ENCODE assay signal across 13 mouse cellular contexts in genomic region chr19:36208419-36208818, GRCm38 (mm10).
DNase-seq lines count a peak whose midpoint lies in the region; ATAC-seq and TF ChIP-seq lines count a peak whose summit lies in the region.
"Had no signal": no experiment of that assay in that cellular context is flagged by ENCODE, and none has a peak within 500 bp of the region (broad histone marks: within the 10 kb centered on the region; RNA-seq: fewer than 3 reads in every experiment).

No protein-coding gene starts in this region.

- in situ Hi-C loops in Patski (cut with MboI; ENCODE audit: low pct_unique_long_range_greater_than_20kb) = no loop called here

- 0 out of 2 replicates have a peak, but pooled peaks cover 3% of the 10 kb centered on the region for H3K4me1 ChIP-seq in intestine, embryonic 15.5 days (replicated peaks)
- H3K4me1 ChIP-seq in intestine, embryonic 16.5 days (ENCODE audit: control insufficient read depth, insufficient read depth, low read length) = 0 out of 2 replicates have a peak, but pooled peaks cover 4% of the 10 kb centered on the region
- peaks cover 13% of the 10 kb centered on the region for H3K4me1 ChIP-seq in embryonic fibroblast, embryonic 13.5 days (ENCODE audit: control insufficient read depth, insufficient read depth, low read length)

- POLR2A ChIA-PET in Patski (lab: Charles Lee) = interaction anchor here (0.7 to 1.2 kb wide), 2 partner anchors 88 to 1475 kb away, joined by 3 to 4 read pairs; partner anchors contain the start of gene Ankrd1

- no peaks in the 10 kb centered on the region for H3K9me3 ChIP-seq in intestine, embryonic 15.5 days
- no peaks in the 10 kb centered on the region for H3K9me3 ChIP-seq in intestine, embryonic 16.5 days (ENCODE audit: control insufficient read depth, low read length)

- peak; percentile 10 for TF ChIP-seq CTCF in Patski (IDR thresholded peaks at IDR 0.05)
- TF ChIP-seq CTCF in embryonic fibroblast, embryonic 13.5 days (IDR thresholded peaks at IDR 0.05; ENCODE audit: borderline replicate concordance, insufficient read depth, low read length) = no peak

- peak overlapping the region; percentile 34; the same call in 1 of the 2 replicates for H3K27ac ChIP-seq in intestine, embryonic 15.5 days
- H3K27ac ChIP-seq in intestine, embryonic 16.5 days (ENCODE audit: low read length) = no peak overlapping the region
- H3K27ac ChIP-seq in embryonic fibroblast, embryonic 13.5 days (ENCODE audit: insufficient read depth, low read length) = peak overlapping the region; percentile 64
- H3K27ac ChIP-seq: kidney, postnatal 0 days had no signal

- H3K4me3 ChIP-seq in intestine, embryonic 15.5 days (replicated peaks) = no peak overlapping the region
- H3K4me3 ChIP-seq in intestine, embryonic 16.5 days (ENCODE audit: low read length) = no peak overlapping the region
- H3K4me3 ChIP-seq in embryonic fibroblast, embryonic 13.5 days (ENCODE audit: insufficient read depth, low read length) = no peak overlapping the region

- DNase-seq in heart, adult 11 months = peak; percentile 45
- no peak for DNase-seq in heart, adult 18-20 months
- no peak for DNase-seq in Patski (ENCODE audit: low read depth, low spot score)
- DNase-seq in urinary bladder, adult 18-20 months (ENCODE audit: low spot score in 2 of 2) = no peak
- DNase-seq: cerebellum, adult 9-10 months; gastrocnemius, postnatal 10 days; left cerebral cortex, postnatal 4 days; lung, postnatal 36 days; right cerebral cortex, postnatal 4 days had no signal

- WGBS in intestine, embryonic 15.5 days = 53% methylated on average over 5 of the region's 5 CpGs
- 52% methylated on average over 5 of the region's 5 CpGs for WGBS in intestine, embryonic 16.5 days

- H3K9ac ChIP-seq in intestine, embryonic 15.5 days = no peak overlapping the region
- H3K9ac ChIP-seq in intestine, embryonic 16.5 days (ENCODE audit: low read depth, low read length) = no peak overlapping the region

- ATAC-seq in intestine, embryonic 15.5 days = no peak
- ATAC-seq in intestine, embryonic 16.5 days = no peak
- ATAC-seq in Patski = no peak

- CTCF ChIA-PET in Patski (lab: Charles Lee) = no interaction called here

- no peak overlapping the region; the same call in 1 of the 2 replicates for H3K4me2 ChIP-seq in intestine, embryonic 15.5 days (replicated peaks)
- H3K4me2 ChIP-seq in intestine, embryonic 16.5 days (ENCODE audit: low read depth, low read length) = no peak overlapping the region

- TF ChIP-seq POLR2A in embryonic fibroblast, embryonic 13.5 days (IDR thresholded peaks at IDR 0.05; ENCODE audit: low read depth, low read length) = no peak

- H3K36me3 ChIP-seq in intestine, embryonic 15.5 days = no peaks in the 10 kb centered on the region
- no peaks in the 10 kb centered on the region for H3K36me3 ChIP-seq in intestine, embryonic 16.5 days (ENCODE audit: control insufficient read depth, insufficient read depth, low read length)

- no peaks in the 10 kb centered on the region for H3K27me3 ChIP-seq in intestine, embryonic 15.5 days (replicated peaks)
- H3K27me3 ChIP-seq in intestine, embryonic 16.5 days (replicated peaks; ENCODE audit: control insufficient read depth, insufficient read depth, low read length) = no peaks in the 10 kb centered on the region
- H3K27me3 ChIP-seq in Patski = no peaks in the 10 kb centered on the region
